Mouse (Mus musculus) thymus, adult 2 months (tissue): ENCODE measurements around the gene Rcor2. TPM values are rescaled to one million over a fixed set of nuclear protein-coding genes. Genes with fewer than 3 reads are reported as not detected.
A peak's percentile ranks its signal among the peaks of the same experiment; 100 is the strongest.

Experiments
- DNase-seq: peaks from one replicate; pipeline ENCODE4 v3.0.0; 2021
- H3K27ac ChIP-seq: fragments of 200-500 bp; 2 replicates; pipeline ENCODE4 v1.5.1; 2012; ENCODE audit warnings: low read length, control low read depth; ENCODE audit not compliant: control insufficient read depth, insufficient read depth
- H3K27me3 ChIP-seq: fragments of 200-500 bp; 2 replicates; pipeline ENCODE4 v1.6.1; 2012; ENCODE audit warnings: mild to moderate bottlenecking, low read length, moderate library complexity, mixed read lengths; ENCODE audit not compliant: control insufficient read depth, insufficient read depth
- H3K36me3 ChIP-seq: fragments of 200-500 bp; 2 replicates; pipeline ENCODE4 v1.6.1; 2012; ENCODE audit warnings: mild to moderate bottlenecking, low read length, moderate library complexity; ENCODE audit not compliant: control insufficient read depth, insufficient read depth
- H3K4me1 ChIP-seq: fragments of 200-500 bp; replicated peaks from 2 replicates; pipeline ENCODE4 v1.6.1; 2012; ENCODE audit warnings: low read length; ENCODE audit not compliant: control insufficient read depth, insufficient read depth
- H3K4me3 ChIP-seq: fragments of 200-500 bp; 2 replicates; pipeline ENCODE4 v1.5.1; 2012; ENCODE audit warnings: mild to moderate bottlenecking, low read length, control low read depth, moderate library complexity; ENCODE audit not compliant: control insufficient read depth, insufficient read depth
- CTCF ChIP-seq: fragments of 200-500 bp; IDR thresholded peaks from 2 replicates; pipeline ENCODE4 v1.5.1; 2012; ENCODE audit warnings: mild to moderate bottlenecking, control low read depth, low read length, moderate library complexity, borderline replicate concordance; ENCODE audit not compliant: control insufficient read depth, poor library complexity, insufficient read depth; ENCODE audit errors: extremely low read depth
- POLR2A ChIP-seq: fragments of 200-500 bp; IDR thresholded peaks from 2 replicates; pipeline ENCODE4 v1.6.1; 2012; ENCODE audit warnings: mild to moderate bottlenecking, low read length, control low read depth, moderate library complexity; ENCODE audit not compliant: control insufficient read depth, poor library complexity, insufficient read depth; ENCODE audit errors: extremely low read depth
- WGBS: fragments of 180-500 bp; shearing (Covaris S2); methylation state at CpG from one replicate; pipeline ENCODE4 v1.1.7; 2018; 5-methylcytosine and 5-hydroxymethylcytosine counted together
- polyA plus RNA-seq: library from polyadenylated mRNA; depleted of rRNA; stranded (reverse); fragments of >200 nt; gene quantifications from 2 replicates; pipeline ENCODE4 v1.2.3, GENCODE M21; 2012

The Rcor2 gene
- polyA plus RNA-seq, 1 experiment = 31.2 TPM

- H3K27ac ChIP-seq = no peak overlapping the region
- TF ChIP-seq CTCF (no peak), POLR2A (no peak)
Observed at GRCm38 (mm10) chr19:7239574-7239973, 27.6 kb upstream of the Rcor2 start.

GRCm38 (mm10) chr19:7240291-7240690, 26.8 kb upstream of the Rcor2 start:
- H3K4me1 ChIP-seq = peaks cover 8% of the 10 kb centered on the region
- peak overlapping the region; percentile 13; the same call in 1 of the 2 replicates for H3K27ac ChIP-seq
- H3K4me3 ChIP-seq = peak overlapping the region; percentile 75
- DNase-seq = no peak
- TF ChIP-seq POLR2A (no peak), CTCF (no peak)
- no peaks in the 10 kb centered on the region for H3K27me3 ChIP-seq
- WGBS = 2% methylated on average over 13 of the region's 13 CpGs
- H3K36me3 ChIP-seq = no peaks in the 10 kb centered on the region

More at GRCm38 (mm10) chr19:7239574-7239973, 27.6 kb upstream of the Rcor2 start:
- DNase-seq = no peak
- Histone ChIP-seq H3K4me1 (peaks cover 8% of the 10 kb centered on the region), H3K36me3 (no peaks in the 10 kb centered on the region), H3K4me3 (no peak overlapping the region), H3K27me3 (no peaks in the 10 kb centered on the region)
- WGBS = 88% methylated on average over 3 of the region's 3 CpGs

- DNase-seq = peak; percentile 91
- Histone ChIP-seq H3K36me3 (no peaks in the 10 kb centered on the region), H3K4me3 (peak within 1 kb of the TSS; percentile 75), H3K27ac (peak within 1 kb of the TSS; percentile 13), H3K27me3 (no peaks in the 10 kb centered on the region), H3K4me1 (peaks cover 8% of the 10 kb centered on the region)
- under 1% methylated on average over 80 of the region's 80 CpGs for WGBS
- TF ChIP-seq CTCF (peak; percentile 40; the same call in 1 of the 2 replicates), POLR2A (peak; percentile 72)
Observed at GRCm38 (mm10) chr19:7240782-7241690, 26.1 kb upstream of the Rcor2 start, which contains the start of gene Naa40. Naa40 (minus strand) TSS chr19:7241183.

- no peaks in the 10 kb centered on the region for H3K36me3 ChIP-seq
- H3K27me3 ChIP-seq = no peaks in the 10 kb centered on the region
- TF ChIP-seq POLR2A = no peak
- TF ChIP-seq CTCF = no peak
- no peak for DNase-seq
- H3K27ac ChIP-seq = no peak overlapping the region
- H3K4me1 ChIP-seq = no peaks in the 10 kb centered on the region; the same call in 1 of the 2 replicates
- WGBS = 86% methylated on average over 3 of the region's 3 CpGs
- H3K4me3 ChIP-seq = no peak overlapping the region
Observed at GRCm38 (mm10) chr19:7246021-7246420, 21.1 kb upstream of the Rcor2 start.

GRCm38 (mm10) chr19:7257881-7258280, 9.2 kb upstream of the Rcor2 start:
- Histone ChIP-seq H3K27me3 (no peaks in the 10 kb centered on the region), H3K4me3 (no peak overlapping the region), H3K27ac (no peak overlapping the region), H3K36me3 (no peaks in the 10 kb centered on the region), H3K4me1 (no peaks in the 10 kb centered on the region)
- WGBS = 94% methylated on average over 5 of the region's 5 CpGs
- no peak for DNase-seq
- TF ChIP-seq CTCF (no peak), POLR2A (no peak)

- no peak for TF ChIP-seq CTCF
- TF ChIP-seq POLR2A = no peak
- DNase-seq = no peak
- H3K4me1 ChIP-seq = 0 out of 2 replicates have a peak, but pooled peaks cover 3% of the 10 kb centered on the region
- H3K27ac ChIP-seq = no peak overlapping the region
- 100% methylated on average over 1 of the region's 1 CpGs for WGBS
- no peak overlapping the region for H3K4me3 ChIP-seq
- no peaks in the 10 kb centered on the region for H3K36me3 ChIP-seq
- no peaks in the 10 kb centered on the region for H3K27me3 ChIP-seq
Observed at GRCm38 (mm10) chr19:7261476-7261875, 5.6 kb upstream of the Rcor2 start.
